Mouse (Mus musculus): ENCODE measurements around the gene Pitpnm3.
"Not testable (repeated sequence)": the region's sequence is repeated elsewhere in the genome, so short reads cannot be mapped to it uniquely, and the experiment has no call there.

The Pitpnm3 gene

DNA sequence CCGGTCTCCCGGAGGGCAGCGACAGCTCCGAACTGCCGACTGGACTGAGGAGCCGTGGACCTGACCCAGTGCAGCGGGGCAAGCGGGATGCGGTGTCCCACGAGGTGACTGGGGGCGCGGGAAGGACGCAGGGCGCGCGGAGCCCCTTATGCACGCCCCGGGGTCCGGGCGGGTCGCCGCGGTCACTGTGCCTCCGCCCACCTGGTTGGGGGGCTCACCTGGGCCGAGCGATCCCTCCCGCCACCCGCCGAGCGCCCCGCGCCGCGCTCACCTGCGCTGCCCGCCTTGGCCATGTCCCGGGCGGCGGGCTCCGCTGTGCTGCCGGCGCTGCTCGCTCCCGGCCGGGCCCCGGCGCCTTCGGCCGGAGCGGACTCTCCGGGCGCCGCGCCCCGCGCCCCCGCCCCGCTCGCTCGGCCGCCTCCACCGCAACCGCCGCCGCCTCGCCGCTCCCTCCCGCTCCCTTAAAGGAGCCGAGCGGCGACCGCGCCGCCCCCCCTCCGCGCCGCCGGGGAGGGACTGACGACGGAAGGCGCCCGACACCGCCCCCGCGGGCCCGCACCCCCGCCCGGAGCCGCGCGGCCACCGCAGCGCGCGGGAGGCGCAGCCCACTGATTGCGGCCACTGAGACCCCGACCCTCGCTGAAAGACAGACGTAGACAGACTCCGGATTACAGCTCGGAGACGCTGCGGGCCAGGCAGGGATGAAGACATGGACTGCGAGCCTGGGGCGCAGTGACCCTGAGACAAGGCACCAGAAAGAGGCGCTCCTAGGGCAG lies at the start of gene Pitpnm3:
TSS of gene Pitpnm3 (minus strand) at position 396 of the 776 bp plus-strand sequence.
- DNase-seq: peak; percentile 83

DNA sequence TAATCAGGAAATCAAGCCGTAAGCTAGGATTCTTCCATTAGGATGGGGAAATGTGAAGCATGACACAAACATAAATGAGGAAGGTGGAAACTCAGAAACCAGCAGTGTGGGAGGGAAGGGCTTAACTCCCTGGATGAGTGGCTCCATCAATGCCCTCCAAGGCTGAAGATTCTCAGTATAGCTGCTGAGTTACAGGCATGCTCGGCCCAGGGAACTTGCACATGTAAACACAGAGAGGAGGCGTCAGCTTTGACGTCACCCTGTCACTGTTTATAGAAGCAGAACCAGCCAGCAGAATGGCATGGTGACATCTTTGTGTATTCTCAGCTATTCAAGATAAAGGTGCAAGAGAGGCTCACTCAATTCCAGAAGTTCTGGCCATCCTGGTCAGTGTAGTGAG lies 48.7 kb upstream of the Pitpnm3 start:
- DNase-seq: no peak

- no peak for DNase-seq
Observed at GRCm38 (mm10) chr11:72181136-72181535, 45.6 kb upstream of the Pitpnm3 start.

GRCm38 (mm10) chr11:72180556-72180955 lies 45.0 kb upstream of the Pitpnm3 start:
- no peak for DNase-seq

GRCm38 (mm10) chr11:72176553-72176952 lies 41.0 kb upstream of the Pitpnm3 start:
- no peak for DNase-seq

GRCm38 (mm10) chr11:72175966-72176365 lies 40.4 kb upstream of the Pitpnm3 start:
- no peak for DNase-seq

GRCm38 (mm10) chr11:72174721-72175120 lies 39.1 kb upstream of the Pitpnm3 start:
- DNase-seq: no peak

DNA sequence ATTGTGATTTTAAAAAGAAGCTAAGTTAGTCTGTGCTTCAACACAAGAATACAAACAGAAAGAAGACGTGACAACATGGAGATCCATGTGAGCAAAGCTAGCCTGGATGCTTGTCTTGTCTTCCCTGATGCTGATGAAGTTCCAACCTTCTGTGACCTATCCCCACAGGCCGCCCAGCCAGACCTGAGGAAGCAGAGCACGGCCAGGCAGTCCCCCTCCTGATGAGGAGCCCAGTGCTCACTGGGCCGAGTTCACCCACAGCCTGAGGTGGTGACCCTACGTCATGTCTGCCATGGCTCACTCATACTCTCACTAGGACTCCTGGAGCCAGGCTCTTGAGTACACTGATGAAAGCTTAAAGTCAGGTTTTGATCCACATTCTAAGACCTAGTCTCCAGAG lies 37.9 kb upstream of the Pitpnm3 start:
- DNase-seq: no peak

DNA sequence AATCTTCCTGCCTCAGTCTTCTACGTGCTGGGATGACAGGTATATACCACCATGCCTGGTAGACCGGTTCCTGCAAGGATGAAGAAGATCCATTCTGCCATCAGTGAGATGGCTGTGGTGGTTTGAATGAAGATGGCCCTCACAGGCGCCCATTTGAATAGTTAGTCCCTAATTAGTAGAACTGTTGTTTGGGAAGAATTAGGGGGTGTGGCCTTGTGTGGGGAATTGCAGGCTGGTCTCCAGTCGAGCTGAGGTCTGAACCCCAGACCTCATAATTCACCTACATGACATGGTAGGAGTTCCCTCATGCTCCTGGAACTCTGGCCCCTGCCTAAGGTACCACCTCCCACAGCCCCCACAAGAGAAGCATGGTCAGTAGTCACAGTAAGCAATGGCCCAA lies 36.3 kb upstream of the Pitpnm3 start:
- DNase-seq: not testable (repeated sequence)

DNA sequence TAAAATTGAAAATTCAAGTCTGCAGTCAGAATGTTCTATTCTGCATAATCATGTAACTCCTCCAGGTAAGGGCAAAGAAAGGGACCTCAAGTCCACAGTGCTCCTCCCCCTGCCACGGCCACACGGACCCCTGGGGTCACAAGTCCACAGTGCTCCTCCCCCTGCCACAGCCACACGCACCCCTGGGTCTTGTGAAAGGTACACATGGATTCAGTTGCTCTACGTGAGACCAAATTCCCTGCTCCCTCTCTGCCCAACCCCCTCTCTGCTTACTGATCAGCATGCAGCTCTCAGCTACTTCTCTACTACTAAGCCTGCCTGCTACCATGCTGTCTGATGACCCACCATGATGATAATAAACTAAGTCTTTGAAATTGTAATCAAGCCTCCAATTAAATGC lies 34.3 kb upstream of the Pitpnm3 start:
- no peak for DNase-seq

DNA sequence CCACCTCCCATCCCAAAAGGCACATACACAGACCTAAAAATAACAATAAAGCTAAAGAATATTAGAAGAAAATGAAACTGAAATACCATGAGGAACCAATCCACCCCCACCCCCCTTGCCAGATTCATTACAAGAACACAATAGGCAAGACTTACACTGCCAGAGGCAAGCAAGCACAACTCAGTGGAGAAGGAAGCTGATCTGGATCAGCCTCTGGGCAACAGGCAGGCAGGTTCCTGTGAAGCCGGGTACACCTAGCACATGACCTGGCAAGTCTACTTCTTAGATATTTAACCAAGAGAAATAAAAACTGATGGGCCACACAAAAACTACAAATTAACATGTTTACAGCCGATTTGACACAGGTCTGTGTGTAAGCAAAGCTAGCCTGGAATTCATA lies 27.6 kb upstream of the Pitpnm3 start:
- DNase-seq: no peak

DNA sequence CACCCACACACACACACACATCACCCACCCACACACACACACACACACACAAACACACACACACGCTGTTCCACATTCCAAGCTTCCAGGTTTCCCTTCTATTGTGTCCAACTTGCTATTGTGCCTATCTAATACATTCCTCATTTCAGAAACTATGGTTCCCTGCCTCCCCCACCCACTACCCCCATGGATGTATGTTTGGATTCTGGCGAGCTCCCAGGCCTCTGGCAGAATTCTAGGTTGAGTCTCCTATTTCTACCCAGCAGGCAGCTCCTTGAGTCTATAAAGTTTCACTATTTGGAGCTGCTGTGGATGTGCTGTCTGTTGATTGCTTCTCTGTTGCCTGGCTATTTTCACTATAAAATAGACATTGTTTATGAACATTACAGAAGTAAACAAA lies 21.0 kb upstream of the Pitpnm3 start:
- DNase-seq: no peak

DNA sequence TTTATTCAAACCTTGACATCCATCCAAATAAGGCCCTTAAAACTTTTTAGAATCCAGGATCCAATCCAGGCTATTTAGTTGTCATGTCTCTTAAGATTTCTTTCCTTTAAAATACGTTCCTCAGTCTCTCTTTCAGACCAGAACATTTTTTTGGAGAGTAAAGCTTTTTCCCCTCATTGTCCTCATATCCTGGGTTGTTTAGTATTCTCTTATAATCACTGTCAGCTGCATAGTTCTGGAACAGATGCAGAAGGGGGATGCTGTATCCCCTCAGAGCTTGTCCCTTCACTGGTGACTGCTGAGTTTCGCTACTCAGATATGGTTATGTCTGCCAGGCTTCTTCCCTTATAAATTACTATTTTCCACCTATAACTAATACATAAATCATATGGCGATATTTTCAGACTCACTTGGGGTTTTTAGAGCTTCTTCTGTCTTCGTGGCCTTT lies 20.4 kb upstream of the Pitpnm3 start:
- DNase-seq: no peak

DNA sequence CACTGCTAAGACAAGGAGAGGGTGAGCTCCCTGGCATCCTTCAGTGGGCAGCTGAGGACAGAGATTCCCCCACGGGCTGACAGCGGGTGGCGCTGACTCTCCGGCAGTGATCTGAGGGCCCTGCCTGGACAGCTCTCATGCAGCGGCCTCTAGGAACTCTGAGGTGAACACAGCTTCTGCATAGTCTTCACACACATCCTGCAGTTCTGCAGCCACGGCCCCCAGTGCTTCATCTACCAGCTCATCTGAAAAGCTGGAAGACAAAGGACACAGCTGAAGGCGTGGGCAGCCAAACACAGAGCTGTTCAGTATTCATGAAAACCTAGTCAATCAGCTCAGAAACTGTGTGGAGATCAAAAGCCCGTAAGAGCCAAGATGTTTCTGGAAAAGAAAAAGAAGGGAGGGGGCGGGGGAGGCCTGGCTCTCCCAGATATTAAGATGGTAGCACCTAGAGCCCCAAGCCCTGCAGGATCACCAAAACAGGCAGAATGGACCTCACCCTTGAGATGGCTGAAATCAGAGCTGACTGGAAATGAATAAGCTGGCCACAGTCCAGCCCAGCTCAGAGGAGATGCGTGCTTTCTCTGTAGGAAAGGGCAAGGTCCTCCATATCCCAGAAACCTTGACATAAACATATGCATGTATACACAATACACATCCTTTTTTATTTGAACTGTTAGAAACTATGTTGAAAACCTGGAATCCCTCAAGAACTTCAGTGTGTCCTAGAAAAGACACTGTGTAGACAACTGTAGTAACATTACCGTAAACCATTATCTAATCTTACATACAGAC lies 19.8 kb upstream of the Pitpnm3 start:
- no peak for DNase-seq

DNA sequence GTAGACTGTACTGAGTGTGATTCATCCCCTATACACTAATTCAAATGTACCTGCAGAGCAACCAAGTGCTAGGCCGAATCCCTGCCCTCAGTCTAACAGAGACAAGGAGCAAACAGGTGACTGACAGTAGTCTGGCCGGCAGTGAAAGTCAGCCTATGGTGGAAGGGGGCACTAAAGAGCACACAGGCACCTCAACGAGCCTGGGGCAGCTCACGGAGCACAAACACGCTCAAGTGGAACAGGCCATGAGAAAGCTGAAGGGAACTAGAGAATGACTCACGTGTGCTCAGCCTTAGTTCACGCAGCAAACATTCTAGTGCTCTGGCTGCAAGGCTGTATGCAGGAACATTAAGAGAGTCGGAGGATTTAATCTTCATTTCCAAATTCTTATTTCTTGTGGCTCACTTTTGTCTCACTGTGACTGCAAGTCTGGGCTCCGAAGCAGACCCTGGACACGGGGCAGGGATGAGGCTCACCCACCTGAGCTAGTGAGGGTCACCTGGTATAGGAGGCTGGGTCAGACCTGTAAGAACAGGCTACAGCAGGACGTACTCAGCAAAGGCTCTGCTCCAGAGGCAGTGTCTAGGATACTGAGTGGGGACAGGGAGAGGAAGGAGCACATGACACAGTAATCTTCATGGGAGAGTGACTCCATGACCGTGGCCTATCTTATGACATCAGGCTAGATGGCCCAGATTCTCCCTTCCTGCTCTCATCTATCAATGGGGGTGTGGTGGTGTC lies 17.7 kb upstream of the Pitpnm3 start:
- no peak for DNase-seq

DNA sequence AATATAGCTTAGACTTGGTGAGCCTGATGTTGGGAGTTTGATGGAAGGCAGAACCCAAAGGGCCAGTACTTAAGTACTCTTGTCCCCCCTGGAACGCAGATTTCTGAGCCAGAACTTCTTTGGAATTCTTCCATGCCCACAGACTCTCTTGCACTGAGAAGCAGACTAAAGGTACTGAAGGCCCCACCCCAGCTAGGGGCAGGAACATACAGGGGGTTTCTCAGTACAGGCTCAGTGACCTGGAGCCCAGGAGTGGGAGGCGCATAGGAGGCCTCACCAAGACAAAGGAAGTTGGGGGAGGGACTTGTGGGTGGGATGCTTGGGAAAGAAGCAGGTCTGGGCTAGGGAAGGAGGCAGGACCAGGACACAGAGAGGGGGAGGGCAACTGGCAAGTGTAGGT lies 15.5 kb upstream of the Pitpnm3 start:
- DNase-seq: no peak

- no peak for DNase-seq
Observed at GRCm38 (mm10) chr11:72147910-72148309, 12.3 kb upstream of the Pitpnm3 start.

- DNase-seq: no peak
Observed at GRCm38 (mm10) chr11:72145877-72146248, 10.3 kb upstream of the Pitpnm3 start.

DNA sequence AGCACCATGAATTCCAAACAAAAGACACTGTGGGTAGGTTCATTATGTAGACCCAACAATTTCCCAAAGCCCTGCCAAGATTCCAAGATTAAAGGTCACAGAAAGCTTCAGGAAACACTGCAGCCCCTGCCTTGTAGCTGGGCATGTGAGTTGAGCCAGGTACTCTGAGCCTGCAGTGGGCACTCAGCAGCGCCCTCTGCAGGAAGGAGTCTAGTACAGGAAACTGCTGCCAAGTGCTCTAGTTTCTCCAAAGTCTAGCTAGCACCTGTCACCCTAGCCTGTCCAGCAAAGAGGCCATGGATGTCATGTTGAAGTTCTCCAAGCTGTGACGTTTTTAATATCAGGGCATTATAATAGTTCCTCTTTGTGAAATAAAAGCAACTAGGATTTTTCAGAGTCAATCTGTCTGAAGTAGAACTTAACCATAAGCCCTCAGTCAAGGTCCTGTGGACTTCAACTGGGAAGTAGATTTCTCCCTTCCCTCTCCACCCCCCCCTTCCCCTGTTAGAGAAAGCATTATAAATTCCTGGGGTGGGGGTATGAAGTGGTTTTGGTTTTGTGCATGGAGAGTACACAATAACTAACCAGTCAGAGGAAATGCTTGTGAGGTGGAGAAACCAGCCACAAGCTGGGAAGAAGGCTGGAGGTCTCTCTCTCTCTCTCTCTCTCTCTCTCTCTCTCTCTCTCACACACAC lies 9.8 kb upstream of the Pitpnm3 start:
- peak; percentile 80 for DNase-seq

- peak; percentile 25 for DNase-seq
Observed at GRCm38 (mm10) chr11:72142889-72143288, 7.3 kb upstream of the Pitpnm3 start.

DNA sequence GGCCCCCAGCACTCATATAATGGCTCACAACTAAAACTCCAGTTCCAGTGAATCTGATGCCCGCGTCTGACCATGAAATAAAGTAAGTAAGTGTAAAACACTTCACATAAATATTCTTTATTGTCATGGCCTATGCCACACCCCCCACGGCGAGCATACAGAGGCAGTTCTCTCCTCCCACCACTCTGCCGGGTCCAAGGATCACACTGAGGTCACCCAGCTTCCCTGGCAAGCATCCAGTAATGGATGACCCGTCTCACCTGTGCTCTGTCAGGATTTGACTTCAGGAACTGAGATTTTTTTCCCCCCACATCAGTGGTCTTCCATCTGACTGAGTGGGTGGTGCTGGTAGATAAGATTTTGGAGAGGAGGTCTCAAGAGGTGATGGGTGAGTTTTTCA lies 4.6 kb upstream of the Pitpnm3 start:
- no peak for DNase-seq

DNA sequence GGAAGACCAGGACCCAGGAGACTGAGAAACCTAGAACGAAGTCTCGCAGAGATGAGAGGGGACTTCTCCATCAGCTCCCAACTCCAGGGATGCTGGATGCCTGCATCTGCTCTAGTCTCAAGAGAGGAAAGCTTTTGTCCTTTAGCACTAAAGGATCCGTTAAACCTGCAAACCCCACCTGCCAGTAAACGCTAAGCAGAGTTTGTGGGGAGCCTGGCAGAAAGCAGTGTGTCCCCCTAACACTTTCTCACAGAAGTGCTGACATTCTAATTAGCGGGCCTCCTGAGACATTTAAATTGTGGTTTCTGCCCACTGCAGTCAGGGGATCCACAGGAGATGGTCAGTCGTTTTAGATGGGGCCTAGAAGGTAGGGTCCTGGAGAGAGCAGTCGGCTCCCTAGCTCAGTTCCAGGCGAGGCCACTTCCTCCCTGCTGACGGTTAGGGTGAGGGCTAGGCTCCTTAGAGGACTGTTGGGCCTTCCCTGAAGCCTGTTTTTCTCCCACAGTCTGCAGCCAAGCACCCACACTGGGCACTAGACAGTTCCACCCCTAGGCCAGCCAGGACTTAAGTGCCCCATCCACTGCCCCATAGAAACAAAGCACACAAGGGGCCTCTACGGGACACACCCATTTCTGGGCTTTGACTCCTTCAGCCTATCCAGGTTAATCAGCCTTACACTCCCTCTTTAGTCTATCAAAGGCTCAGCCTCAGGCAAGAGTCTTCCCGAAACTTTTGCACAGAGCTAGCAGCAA lies 829 bp upstream of the Pitpnm3 start:
- DNase-seq: no peak

Data from cerebellum, adult 11-12 months (tissue).